Mouse (Mus musculus): ENCODE results near the gene Rabl6.

DNA sequence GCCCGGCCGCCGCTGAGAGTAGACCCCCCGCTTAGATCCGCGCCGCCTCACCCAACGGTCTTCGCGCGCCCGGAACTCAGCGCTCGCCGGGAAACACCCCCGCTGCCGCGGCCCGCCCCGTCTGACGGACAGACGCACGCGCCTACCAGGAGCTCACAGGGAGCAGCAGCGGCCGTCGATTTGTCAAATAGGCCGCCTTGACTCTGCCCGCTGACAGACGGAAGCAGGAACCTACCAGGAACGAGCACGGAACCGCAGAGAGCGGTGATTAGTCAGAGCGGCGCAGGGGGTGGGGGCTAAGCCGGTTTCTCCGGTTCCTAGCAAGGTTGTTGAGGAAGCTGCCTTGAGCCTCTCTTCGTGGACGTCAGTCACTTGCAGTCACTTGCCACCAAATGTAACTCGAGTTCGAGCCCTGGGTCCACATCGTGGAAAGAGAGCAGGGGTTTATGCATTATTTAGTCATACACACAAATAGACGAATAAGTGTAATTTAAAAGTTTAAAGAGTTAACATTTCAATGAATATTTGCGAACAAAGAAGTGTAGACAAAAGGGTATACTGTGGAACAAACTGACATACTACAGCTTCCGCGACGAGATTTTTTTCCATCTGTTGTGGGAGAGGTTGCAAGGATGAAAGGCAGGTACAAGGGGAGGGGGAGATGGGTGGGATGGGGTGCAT lies 61.4 kb downstream of the Rabl6 start, which contains the start of gene Traf2:
- TF ChIP-seq POLR2A (IDR thresholded peaks at IDR 0.05; ENCODE audit: low read depth, low read length) (peak; percentile 78), CTCF (IDR thresholded peaks at IDR 0.05; ENCODE audit: borderline replicate concordance, insufficient read depth, low read length) (no peak)
